Mouse (Mus musculus): ENCODE measurements around the gene Stkld1.

DNA sequence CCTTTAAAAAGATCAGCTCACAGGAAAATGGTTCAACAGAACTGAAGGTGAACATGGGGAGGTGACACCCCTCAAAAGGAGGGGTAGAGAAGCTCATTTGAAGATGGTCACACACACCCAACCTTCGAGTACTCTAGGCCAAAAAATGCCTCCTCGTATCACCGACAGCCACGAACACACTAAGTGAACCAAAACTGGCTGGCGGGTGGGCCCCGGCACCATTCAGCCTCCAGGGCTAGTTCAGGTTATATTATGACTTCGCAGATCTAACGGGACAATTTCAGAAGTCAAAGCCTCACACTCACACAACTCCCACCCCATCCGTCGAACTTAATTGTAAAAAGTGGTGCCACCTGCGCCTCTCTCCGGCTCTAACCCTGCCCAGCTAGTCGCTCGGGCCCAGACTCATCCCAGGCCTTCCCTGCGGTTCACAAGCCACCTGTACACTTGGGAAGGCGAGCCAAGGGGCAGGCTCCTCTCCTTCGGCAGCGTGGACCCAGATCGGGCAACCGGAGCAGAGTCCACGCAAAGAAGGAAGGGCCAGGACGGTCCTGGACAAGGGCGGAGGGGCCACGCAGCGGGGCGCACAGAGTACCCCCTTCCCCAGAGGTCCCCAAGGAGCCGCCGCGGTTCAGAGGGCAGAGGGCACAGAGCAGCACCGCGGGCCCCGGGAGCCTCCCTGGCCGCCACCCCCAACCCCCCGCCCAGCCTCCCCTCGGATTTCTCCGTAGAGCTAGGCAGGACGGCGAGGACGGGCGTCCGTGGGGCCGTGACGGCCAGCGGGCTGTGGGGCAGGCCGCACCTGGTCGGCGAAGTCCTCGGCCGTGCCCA lies 1.2 kb upstream of the Stkld1 start:
- no peak for TF ChIP-seq POLR2A (IDR thresholded peaks at IDR 0.05; ENCODE audit: control insufficient read depth, low read depth, low read length)
- no peak for TF ChIP-seq CTCF (IDR thresholded peaks at IDR 0.05; ENCODE audit: control insufficient read depth, insufficient read depth, insufficient replicate concordance, low read depth, low read length)

All from testis, adult 2 months (tissue).